Mouse (Mus musculus) heart, postnatal 25 days (tissue): ENCODE data around the gene Tgfbr3l. TPM values are rescaled to one million over a fixed set of nuclear protein-coding genes. Genes with fewer than 3 reads are reported as not detected.
A peak's percentile ranks its signal among the peaks of the same experiment; 100 is the strongest.

Experiments
- DNase-seq: peaks from one replicate; pipeline ENCODE4 v3.0.0; 2022; ENCODE audit warnings: low spot score
- intact Hi-C: fragments of 180-260 bp; cut with DNase I; formaldehyde crosslinking; loops from one replicate; pipeline ENCODE4 v1.15.1; 2025
- total RNA-seq, 2 experiments: library from RNA; stranded (reverse); gene quantifications; 2 replicates each; pipeline ENCODE4 v1.2.3; 2021

The Tgfbr3l gene
- total RNA-seq: 1 to 10 TPM; 2.4 to 2.5 TPM

- intact Hi-C loops: no loop called here
- no peak for DNase-seq
Measured at GRCm38 (mm10) chr8:4247951-4248540, at the start of gene Tgfbr3l. Gene Tgfbr3l (plus strand): TSS chr8:4248214.

- intact Hi-C loops: no loop called here
Measured at GRCm38 (mm10) chr8:4201321-4201720, 46.7 kb upstream of the Tgfbr3l start.

GRCm38 (mm10) chr8:4205246-4206123, 42.5 kb upstream of the Tgfbr3l start:
- intact Hi-C loops: no loop called here
- no peak for DNase-seq

More at GRCm38 (mm10) chr8:4201321-4201720, 46.7 kb upstream of the Tgfbr3l start:
- DNase-seq: no peak

- no peak for DNase-seq
- intact Hi-C loops: no loop called here
Measured at GRCm38 (mm10) chr8:4206182-4207015, 41.6 kb upstream of the Tgfbr3l start.

- no peak for DNase-seq
- intact Hi-C loops: no loop called here
Measured at GRCm38 (mm10) chr8:4207016-4207350, 41.0 kb upstream of the Tgfbr3l start.

- DNase-seq: no peak
- intact Hi-C loops: no loop called here
Measured at GRCm38 (mm10) chr8:4211097-4211496, 36.9 kb upstream of the Tgfbr3l start.

- intact Hi-C loops: no loop called here
- no peak for DNase-seq
Measured at GRCm38 (mm10) chr8:4212809-4213209, 35.2 kb upstream of the Tgfbr3l start.

- intact Hi-C loops: no loop called here
- DNase-seq: peak; percentile 17
Measured at GRCm38 (mm10) chr8:4213210-4214005, 34.6 kb upstream of the Tgfbr3l start.

- no peak for DNase-seq
- intact Hi-C loops: no loop called here
Measured at GRCm38 (mm10) chr8:4214006-4214980, 33.7 kb upstream of the Tgfbr3l start.

GRCm38 (mm10) chr8:4216296-4216695, 31.7 kb upstream of the Tgfbr3l start:
- intact Hi-C loops: no loop called here
- DNase-seq: no peak

GRCm38 (mm10) chr8:4216791-4217621, 31.0 kb upstream of the Tgfbr3l start, which contains the start of gene Prr36:
Gene Prr36 (minus strand): TSS chr8:4217459.
- DNase-seq: no peak
- intact Hi-C loops: no loop called here

- intact Hi-C loops: no loop called here
- no peak for DNase-seq
Measured at GRCm38 (mm10) chr8:4219617-4220016, 28.4 kb upstream of the Tgfbr3l start.

- DNase-seq: no peak
- intact Hi-C loops: no loop called here
Measured at GRCm38 (mm10) chr8:4222059-4222458, 26.0 kb upstream of the Tgfbr3l start.

GRCm38 (mm10) chr8:4226323-4226722, 21.7 kb upstream of the Tgfbr3l start:
- DNase-seq: no peak
- intact Hi-C loops: no loop called here

GRCm38 (mm10) chr8:4226739-4227347, 21.2 kb upstream of the Tgfbr3l start, which contains the start of gene Lrrc8e:
Gene Lrrc8e (plus strand): TSS chr8:4226827.
- no peak for DNase-seq

GRCm38 (mm10) chr8:4227919-4228318, 20.1 kb upstream of the Tgfbr3l start:
- no peak for DNase-seq
- intact Hi-C loops: no loop called here

More at GRCm38 (mm10) chr8:4226739-4227347, 21.2 kb upstream of the Tgfbr3l start, which contains the start of gene Lrrc8e:
- intact Hi-C loops: no loop called here

- intact Hi-C loops: no loop called here
- no peak for DNase-seq
Measured at GRCm38 (mm10) chr8:4229784-4230183, 18.2 kb upstream of the Tgfbr3l start.
